Mouse (Mus musculus) B cell, adult 2 months (primary cell): ENCODE data around the gene E130218I03Rik.

Source experiments
- DNase-seq, 2 experiments: peaks; one replicate each; pipeline ENCODE4 v3.0.0; 2022

E130218I03Rik gene

GRCm38 (mm10) chr4:134287575-134288025 is 44.1 kb downstream of the E130218I03Rik start, which contains the start of gene Pdik1l:
Pdik1l (minus strand) TSS chr4:134287895.
- DNase-seq: peak; percentile 76 to 78

- DNase-seq: no peak
Measured at GRCm38 (mm10) chr4:134288397-134289256, 45.2 kb downstream of the E130218I03Rik start.

- peak; percentile 90 to 91 for DNase-seq
Measured at GRCm38 (mm10) chr4:134292067-134292466, 48.6 kb downstream of the E130218I03Rik start.

- DNase-seq: no peak
Measured at GRCm38 (mm10) chr4:134293061-134293691, 49.7 kb downstream of the E130218I03Rik start.

GRCm38 (mm10) chr4:134293692-134294163 is 50.3 kb downstream of the E130218I03Rik start:
- DNase-seq: no peak
